Mouse (Mus musculus) heart, adult 2 months (tissue): ENCODE measurements around the gene Irak3.

Source experiments
- CTCF ChIP-seq: fragments of 200-600 bp; IDR thresholded peaks from 2 replicates; pipeline ENCODE4 v1.8.1; 2022; ENCODE audit warnings: antibody characterized with exemption, mild to moderate bottlenecking, moderate library complexity
- EP300 ChIP-seq: fragments of 200-500 bp; IDR thresholded peaks from 2 replicates; pipeline ENCODE4 v1.6.1; 2011; ENCODE audit warnings: low read depth, low read length, control low read depth; ENCODE audit not compliant: insufficient read depth
- POLR2A ChIP-seq: fragments of 200-500 bp; IDR thresholded peaks from 2 replicates; pipeline ENCODE4 v1.6.1; 2011; ENCODE audit warnings: mild to moderate bottlenecking, low read depth, low read length, control low read depth; ENCODE audit not compliant: insufficient read depth

DNA sequence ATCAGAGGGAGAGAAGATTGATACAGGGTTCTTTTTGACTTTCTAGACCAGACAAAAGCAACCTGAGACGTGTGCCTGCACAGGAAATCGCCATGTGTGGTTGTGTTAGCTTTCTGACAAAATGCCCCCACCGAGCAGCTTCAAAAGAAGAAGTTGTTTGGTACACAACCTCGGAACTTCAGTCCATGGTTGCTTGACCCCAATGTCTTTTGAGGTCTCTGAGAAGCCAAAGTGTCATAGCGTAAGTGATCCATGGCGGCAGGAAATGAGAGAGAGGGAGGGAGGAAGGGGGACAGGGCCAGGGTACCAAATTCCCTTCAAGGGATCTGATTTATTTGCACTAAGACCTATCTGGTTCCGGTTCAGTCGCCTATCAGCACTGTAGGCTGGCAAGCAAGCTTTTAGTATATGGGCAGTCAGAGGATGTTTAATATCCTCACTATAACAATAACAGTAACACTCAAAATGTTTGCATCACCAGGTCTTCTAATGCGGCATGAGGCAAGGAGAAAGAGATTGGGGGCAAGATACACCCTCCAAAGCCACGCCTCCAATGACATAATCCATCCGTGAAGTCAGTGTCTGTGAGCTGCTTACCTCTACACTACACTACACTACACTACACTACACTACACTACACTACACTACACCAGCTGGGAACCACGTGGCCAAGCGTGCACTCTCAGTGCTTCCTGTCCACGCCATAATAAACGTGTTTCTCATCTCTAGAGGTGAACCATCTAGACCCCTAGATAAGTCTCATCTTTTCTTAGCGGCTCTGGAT lies 729 bp upstream of the Irak3 start:
- TF ChIP-seq POLR2A: no peak
- no peak for TF ChIP-seq EP300
- no peak; the same call in 1 of the 2 replicates for TF ChIP-seq CTCF
